In the genomic region with DNA sequence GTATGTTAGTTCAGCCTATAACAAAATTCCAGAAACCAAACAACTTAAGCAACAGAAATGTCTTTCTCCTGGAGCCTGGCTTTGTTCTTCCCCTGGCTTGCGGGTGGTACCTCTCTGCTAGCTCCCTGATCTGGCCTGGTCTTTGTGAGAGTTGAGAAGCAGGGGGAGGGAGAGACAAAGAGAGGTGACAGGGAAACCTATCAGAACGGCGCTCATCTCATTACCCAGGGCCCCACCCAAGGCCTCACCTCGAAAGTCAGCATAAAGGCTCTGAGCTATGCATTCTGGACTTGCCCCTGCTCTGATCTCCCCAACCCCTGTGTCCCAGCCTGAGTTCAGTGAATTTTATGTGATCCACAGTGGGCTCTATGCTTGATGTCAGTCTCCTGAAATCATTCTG, we compare ENCODE assay signal across 25 mouse cellular contexts. TPM values are rescaled to one million over a fixed set of nuclear protein-coding genes. Genes with fewer than 3 reads are reported as not detected.
"Had no signal": no experiment of that assay in that cellular context is flagged by ENCODE, and none has a peak within 500 bp of the region (broad histone marks: within the 10 kb centered on the region; RNA-seq: fewer than 3 reads in every experiment).

No protein-coding gene starts in this region.

- ATAC-seq: hindbrain, embryonic 16.5 days; inflammation-experienced regulatory T-cells, adult 6 months; intestine, embryonic 15.5 days; intestine, postnatal 0 days; liver, embryonic 12.5 days had no signal

- H3K4me2 ChIP-seq: heart, embryonic 12.5 days; hindbrain, embryonic 13.5 days; intestine, embryonic 15.5 days; limb, embryonic 13.5 days; limb, embryonic 15.5 days; liver, embryonic 12.5 days had no signal

- H3K4me1 ChIP-seq: heart, embryonic 12.5 days; hindbrain, embryonic 13.5 days; intestine, embryonic 15.5 days; limb, embryonic 13.5 days; limb, embryonic 15.5 days had no signal

- H3K9me3 ChIP-seq: heart, embryonic 10.5 days; heart, embryonic 12.5 days; hindbrain, embryonic 13.5 days; intestine, embryonic 15.5 days; limb, embryonic 13.5 days; limb, embryonic 15.5 days; liver, embryonic 12.5 days had no signal

- H3K27me3 ChIP-seq: intestine, embryonic 15.5 days; limb, embryonic 13.5 days; limb, embryonic 15.5 days had no signal

- DNase-seq: gastrocnemius, adult 2 months; gastrocnemius, postnatal 10 days; gastrocnemius, postnatal 25 days; heart, adult 18-20 months; heart, postnatal 10 days; heart, postnatal 4 days; kidney, adult 18-20 months; kidney, adult 8-10 months; kidney, postnatal 10 days; kidney, postnatal 25 days; kidney, postnatal 4 days had no signal

- H3K27ac ChIP-seq: gastrocnemius, adult 2 months; heart, embryonic 10.5 days; hindbrain, embryonic 13.5 days; intestine, embryonic 15.5 days; layer of hippocampus, adult 2 months; left cerebral cortex, adult 2 months; limb, embryonic 13.5 days; limb, embryonic 15.5 days; liver, embryonic 12.5 days had no signal

- H3K36me3 ChIP-seq: heart, embryonic 10.5 days; heart, embryonic 12.5 days; hindbrain, embryonic 13.5 days; intestine, embryonic 15.5 days; limb, embryonic 13.5 days; limb, embryonic 15.5 days; liver, embryonic 12.5 days had no signal

- H3K9ac ChIP-seq: heart, embryonic 12.5 days; hindbrain, embryonic 13.5 days; intestine, embryonic 15.5 days; limb, embryonic 13.5 days; limb, embryonic 15.5 days; liver, embryonic 12.5 days had no signal

- H3K4me3 ChIP-seq: gastrocnemius, adult 2 months; heart, embryonic 10.5 days; heart, embryonic 12.5 days; hindbrain, embryonic 13.5 days; intestine, embryonic 15.5 days; layer of hippocampus, adult 2 months; left cerebral cortex, adult 2 months; limb, embryonic 13.5 days; limb, embryonic 15.5 days; liver, embryonic 12.5 days had no signal

RNA-seq across cellular contexts. Expression of a gene that starts 20.3 kb away (rescaled TPM):
- polyA plus RNA-seq: kidney, embryonic 14.5 days; liver, adult 2 months had no signal

RNA-seq across cellular contexts. Expression of a gene that starts 46.0 kb away (rescaled TPM):
- polyA plus RNA-seq: inflammation-experienced regulatory T-cells, adult 6 months had no signal
